Mouse (Mus musculus): ENCODE results near the gene Oog3. TPM values are rescaled to one million over a fixed set of nuclear protein-coding genes. Genes with fewer than 3 reads are reported as not detected.

Gene Oog3
- polyA plus RNA-seq (2012; fragmentation: generic; extraction: Trizol), result not detected
- long read RNA-seq, experiment 1, result 0 reads
- long read RNA-seq, experiment 2, result 0 reads

- H3ac ChIP-seq (ENCODE audit: control insufficient read depth, insufficient read length, low read depth), result no peak within 1 kb of the TSS
- H3K79me2 ChIP-seq (ENCODE audit: control insufficient read depth, insufficient read depth), result no peaks in the 10 kb centered on the region
- no peak for TF ChIP-seq MAX (IDR thresholded peaks at IDR 0.05)
- no peak for TF ChIP-seq USF1 (IDR thresholded peaks at IDR 0.05; ENCODE audit: low read depth)
- no peak for TF ChIP-seq CTCF (IDR thresholded peaks at IDR 0.05; ENCODE audit: control insufficient read depth, insufficient read depth, insufficient read length)
- TF ChIP-seq CEBPB (IDR thresholded peaks at IDR 0.05; ENCODE audit: low read depth), result no peak
- TF ChIP-seq FOSL1 (IDR thresholded peaks at IDR 0.05; ENCODE audit: insufficient read depth, low read length, poor library complexity, severe bottlenecking), result no peak
- TF ChIP-seq MYOD1 (IDR thresholded peaks at IDR 0.05; ENCODE audit: control insufficient read depth, insufficient read length, low read depth), result no peak
- no peak for TF ChIP-seq MYOG (IDR thresholded peaks at IDR 0.05; ENCODE audit: control insufficient read depth, extremely low read depth, insufficient read length)
- no peak within 1 kb of the TSS for H3K4me3 ChIP-seq (ENCODE audit: insufficient read depth, poor library complexity, severe bottlenecking)
- H3K36me3 ChIP-seq (ENCODE audit: control insufficient read depth, insufficient read depth), result no peaks in the 10 kb centered on the region
- no peaks in the 10 kb centered on the region for H3K79me3 ChIP-seq (ENCODE audit: low read depth)
- H3K27me3 ChIP-seq (ENCODE audit: control insufficient read depth, insufficient read depth, insufficient read length), result no peaks in the 10 kb centered on the region
Measured at GRCm38 (mm10) chr4:144162563-144162962, at the start of gene Oog3. Gene Oog3 (minus strand): TSS chr4:144162663.

- Histone ChIP-seq H3K36me3 (ENCODE audit: control insufficient read depth, insufficient read depth) (no peaks in the 10 kb centered on the region), H3ac (ENCODE audit: control insufficient read depth, insufficient read length, low read depth) (no peak within 1 kb of the TSS), H3K79me2 (ENCODE audit: control insufficient read depth, insufficient read depth) (no peaks in the 10 kb centered on the region), H3K4me3 (ENCODE audit: insufficient read depth, poor library complexity, severe bottlenecking) (no peak within 1 kb of the TSS), H3K27me3 (ENCODE audit: control insufficient read depth, insufficient read depth, insufficient read length) (no peaks in the 10 kb centered on the region), H3K79me3 (ENCODE audit: low read depth) (no peaks in the 10 kb centered on the region)
- TF ChIP-seq CEBPB (IDR thresholded peaks at IDR 0.05; ENCODE audit: low read depth), result no peak
- TF ChIP-seq MAX (IDR thresholded peaks at IDR 0.05), result no peak
- TF ChIP-seq USF1 (IDR thresholded peaks at IDR 0.05; ENCODE audit: low read depth), result no peak
- no peak for TF ChIP-seq FOSL1 (IDR thresholded peaks at IDR 0.05; ENCODE audit: insufficient read depth, low read length, poor library complexity, severe bottlenecking)
- no peak for TF ChIP-seq MYOD1 (IDR thresholded peaks at IDR 0.05; ENCODE audit: control insufficient read depth, insufficient read length, low read depth)
- no peak for TF ChIP-seq MYOG (IDR thresholded peaks at IDR 0.05; ENCODE audit: control insufficient read depth, extremely low read depth, insufficient read length)
- TF ChIP-seq CTCF (IDR thresholded peaks at IDR 0.05; ENCODE audit: control insufficient read depth, insufficient read depth, insufficient read length), result no peak
Measured at GRCm38 (mm10) chr4:144190419-144190818, 28.0 kb upstream of the Oog3 start, which contains the start of gene Oog2. Gene Oog2 (plus strand): TSS chr4:144190719.

Other genes starting within 250 kb of the Oog3 start
- gene Pramef25, start 211.6 kb downstream of the Oog3 start, polyA plus RNA-seq (2012; fragmentation: generic; extraction: Trizol), result 0.04 TPM
- not detected for gene Gm13101, start 195.7 kb downstream of the Oog3 start, polyA plus RNA-seq (2012; fragmentation: generic; extraction: Trizol)
- not detected for gene Pramef17, start 168.3 kb downstream of the Oog3 start, polyA plus RNA-seq (2012; fragmentation: generic; extraction: Trizol)
- gene Pramel4, start 103.5 kb downstream of the Oog3 start, polyA plus RNA-seq (2012; fragmentation: generic; extraction: Trizol), result not detected
- not detected for gene Gm13102, start 56.2 kb downstream of the Oog3 start, polyA plus RNA-seq (2012; fragmentation: generic; extraction: Trizol)
- not detected for gene Oog2, start 28.1 kb upstream of the Oog3 start, polyA plus RNA-seq (2012; fragmentation: generic; extraction: Trizol)
- gene C87977, start 50.7 kb upstream of the Oog3 start, polyA plus RNA-seq (2012; fragmentation: generic; extraction: Trizol), result not detected
- not detected for gene Pramel5, start 117.8 kb upstream of the Oog3 start, polyA plus RNA-seq (2012; fragmentation: generic; extraction: Trizol)
- not detected for gene Gm13128, start 167.6 kb upstream of the Oog3 start, polyA plus RNA-seq (2012; fragmentation: generic; extraction: Trizol)
- gene Gm13119, start 195.3 kb upstream of the Oog3 start, polyA plus RNA-seq (2012; fragmentation: generic; extraction: Trizol), result 0.05 TPM
- not detected for gene Pramef20, start 215.3 kb upstream of the Oog3 start, polyA plus RNA-seq (2012; fragmentation: generic; extraction: Trizol)
- not detected for gene Pramef12, start 245.8 kb upstream of the Oog3 start, polyA plus RNA-seq (2012; fragmentation: generic; extraction: Trizol)

Measured in C2C12 (cell line).